Mouse (Mus musculus) embryonic facial prominence, embryonic 13.5 days (tissue): Measurements from ENCODE around the gene Clcf1. TPM values are rescaled to one million over a fixed set of nuclear protein-coding genes. Genes with fewer than 3 reads are reported as not detected.

Experiments
- ATAC-seq: fragments of 200-750 bp; cut with Nextera tagmentation; 2 replicates; pipeline ENCODE4 v1.8.0; 2017; ENCODE audit warnings: low read depth; ENCODE audit not compliant: insufficient number of reproducible peaks, insufficient read depth, low FRiP score, low TSS enrichment
- H3K27ac ChIP-seq: fragments of 300-500 bp; sonication (generic); 2 replicates; pipeline ENCODE4 v1.5.1; 2015; ENCODE audit warnings: moderate library complexity, mild to moderate bottlenecking, inconsistent platforms
- H3K27me3 ChIP-seq: fragments of 300-500 bp; sonication (generic); 2 replicates; pipeline ENCODE4 v1.6.1; 2015; ENCODE audit warnings: mild to moderate bottlenecking, inconsistent platforms
- H3K36me3 ChIP-seq: fragments of 300-500 bp; sonication (generic); 2 replicates; pipeline ENCODE4 v1.6.1; 2015; ENCODE audit warnings: mild to moderate bottlenecking, inconsistent platforms
- H3K4me1 ChIP-seq: fragments of 300-500 bp; sonication (generic); 2 replicates; pipeline ENCODE4 v1.6.1; 2015; ENCODE audit warnings: inconsistent platforms
- H3K4me2 ChIP-seq: fragments of 300-500 bp; sonication (generic); 2 replicates; pipeline ENCODE4 v1.6.1; 2015; ENCODE audit warnings: moderate library complexity, mild to moderate bottlenecking, inconsistent platforms
- H3K4me3 ChIP-seq: fragments of 300-500 bp; sonication (generic); 2 replicates; pipeline ENCODE4 v1.5.1; 2015; ENCODE audit warnings: mild to moderate bottlenecking, inconsistent platforms
- H3K9ac ChIP-seq: fragments of 300-500 bp; sonication (generic); 2 replicates; pipeline ENCODE4 v1.6.1; 2015; ENCODE audit warnings: mild to moderate bottlenecking, inconsistent platforms
- H3K9me3 ChIP-seq: fragments of 300-500 bp; sonication (generic); 2 replicates; pipeline ENCODE4 v1.6.1; 2016; ENCODE audit warnings: inconsistent platforms
- WGBS: fragments of 180-500 bp; shearing (Covaris S2); methylation state at CpG from one replicate; pipeline ENCODE4 v1.1.7; 2015; ENCODE audit warnings: mixed read lengths; 5-methylcytosine and 5-hydroxymethylcytosine counted together
- polyA plus RNA-seq: library from polyadenylated mRNA; unstranded; fragments of >200 nt; fragmentation: Nextera tagmentation; extraction: Ambion mirVana; gene quantifications from 2 replicates; pipeline ENCODE4 v1.2.1, GENCODE M21; 2015

Gene Clcf1
- polyA plus RNA-seq, 1 experiment from 2014 or later, result 11.5 TPM

GRCm38 (mm10) chr19:4194776-4195650, 19.0 kb upstream of the Clcf1 start:
- Histone ChIP-seq H3K27me3 (no peaks in the 10 kb centered on the region), H3K9me3 (no peaks in the 10 kb centered on the region), H3K4me2 (no peak overlapping the region), H3K4me3 (no peak overlapping the region), H3K36me3 (peaks cover 70% of the 10 kb centered on the region), H3K4me1 (peaks cover 41% of the 10 kb centered on the region), H3K27ac (no peak overlapping the region), H3K9ac (0 out of 2 replicates have a peak overlapping the region, but pooled peaks have one; percentile 12)
- WGBS, result 82% methylated on average over 12 of the region's 12 CpGs
- no peak for ATAC-seq

GRCm38 (mm10) chr19:4196048-4196447, 18.0 kb upstream of the Clcf1 start:
- Histone ChIP-seq H3K4me3 (no peak overlapping the region), H3K9ac (no peak overlapping the region), H3K27ac (0 out of 2 replicates have a peak overlapping the region, but pooled peaks have one; percentile 16), H3K4me1 (peaks cover 46% of the 10 kb centered on the region), H3K4me2 (no peak overlapping the region), H3K27me3 (no peaks in the 10 kb centered on the region), H3K36me3 (peaks cover 73% of the 10 kb centered on the region), H3K9me3 (no peaks in the 10 kb centered on the region)
- WGBS, result 62% methylated on average over 2 of the region's 2 CpGs
- ATAC-seq, result no peak

GRCm38 (mm10) chr19:4196548-4196947, 17.5 kb upstream of the Clcf1 start:
- no peak for ATAC-seq
- H3K4me3 ChIP-seq, result no peak overlapping the region
- peaks cover 41% of the 10 kb centered on the region for H3K4me1 ChIP-seq
- no peaks in the 10 kb centered on the region for H3K9me3 ChIP-seq
- H3K27ac ChIP-seq, result 0 out of 2 replicates have a peak overlapping the region, but pooled peaks have one; percentile 16
- peaks cover 73% of the 10 kb centered on the region for H3K36me3 ChIP-seq
- no peak overlapping the region for H3K4me2 ChIP-seq
- H3K9ac ChIP-seq, result no peak overlapping the region
- 20% methylated on average over 5 of the region's 5 CpGs for WGBS
- H3K27me3 ChIP-seq, result no peaks in the 10 kb centered on the region

- H3K27me3 ChIP-seq, result no peaks in the 10 kb centered on the region
- peaks cover 45% of the 10 kb centered on the region for H3K4me1 ChIP-seq
- no peak overlapping the region for H3K9ac ChIP-seq
- no peak overlapping the region for H3K4me3 ChIP-seq
- no peak for ATAC-seq
- peaks cover 73% of the 10 kb centered on the region for H3K36me3 ChIP-seq
- H3K27ac ChIP-seq, result no peak overlapping the region
- H3K4me2 ChIP-seq, result no peak overlapping the region
- WGBS, result 71% methylated on average over 3 of the region's 3 CpGs
- no peaks in the 10 kb centered on the region for H3K9me3 ChIP-seq
Measured at GRCm38 (mm10) chr19:4197180-4197579, 16.9 kb upstream of the Clcf1 start.

- peak; percentile 78 for ATAC-seq
- under 1% methylated on average over 34 of the region's 34 CpGs for WGBS
- Histone ChIP-seq H3K27me3 (peaks cover 12% of the 10 kb centered on the region), H3K9ac (peak within 1 kb of the TSS; percentile 87), H3K4me1 (peaks cover 26% of the 10 kb centered on the region), H3K27ac (peak within 1 kb of the TSS; percentile 78), H3K4me3 (peak within 1 kb of the TSS; percentile 75), H3K4me2 (peak within 1 kb of the TSS; percentile 96), H3K9me3 (no peaks in the 10 kb centered on the region), H3K36me3 (peaks cover 40% of the 10 kb centered on the region)
Measured at GRCm38 (mm10) chr19:4201291-4201909, 12.6 kb upstream of the Clcf1 start, which contains the start of gene Rad9a. TSS of gene Rad9a (minus strand) at chr19:4201662.

- peaks cover 12% of the 10 kb centered on the region for H3K27me3 ChIP-seq
- H3K9me3 ChIP-seq, result no peaks in the 10 kb centered on the region
- WGBS, result 17% methylated on average over 7 of the region's 7 CpGs
- peak overlapping the region; percentile 96 for H3K4me2 ChIP-seq
- peaks cover 26% of the 10 kb centered on the region for H3K4me1 ChIP-seq
- peak overlapping the region; percentile 75 for H3K4me3 ChIP-seq
- peak overlapping the region; percentile 87 for H3K9ac ChIP-seq
- ATAC-seq, result no peak
- H3K27ac ChIP-seq, result peak overlapping the region; percentile 73; the same call in 1 of the 2 replicates
- H3K36me3 ChIP-seq, result peaks cover 33% of the 10 kb centered on the region
Measured at GRCm38 (mm10) chr19:4202149-4202548, 11.9 kb upstream of the Clcf1 start.

- Histone ChIP-seq H3K36me3 (peaks cover 23% of the 10 kb centered on the region), H3K4me3 (no peak overlapping the region), H3K9ac (no peak overlapping the region), H3K4me2 (no peak overlapping the region), H3K4me1 (peaks cover 26% of the 10 kb centered on the region), H3K27me3 (peaks cover 12% of the 10 kb centered on the region), H3K9me3 (no peaks in the 10 kb centered on the region), H3K27ac (no peak overlapping the region)
- 69% methylated on average over 3 of the region's 3 CpGs for WGBS
- no peak for ATAC-seq
Measured at GRCm38 (mm10) chr19:4203148-4203547, 10.9 kb upstream of the Clcf1 start.

DNA sequence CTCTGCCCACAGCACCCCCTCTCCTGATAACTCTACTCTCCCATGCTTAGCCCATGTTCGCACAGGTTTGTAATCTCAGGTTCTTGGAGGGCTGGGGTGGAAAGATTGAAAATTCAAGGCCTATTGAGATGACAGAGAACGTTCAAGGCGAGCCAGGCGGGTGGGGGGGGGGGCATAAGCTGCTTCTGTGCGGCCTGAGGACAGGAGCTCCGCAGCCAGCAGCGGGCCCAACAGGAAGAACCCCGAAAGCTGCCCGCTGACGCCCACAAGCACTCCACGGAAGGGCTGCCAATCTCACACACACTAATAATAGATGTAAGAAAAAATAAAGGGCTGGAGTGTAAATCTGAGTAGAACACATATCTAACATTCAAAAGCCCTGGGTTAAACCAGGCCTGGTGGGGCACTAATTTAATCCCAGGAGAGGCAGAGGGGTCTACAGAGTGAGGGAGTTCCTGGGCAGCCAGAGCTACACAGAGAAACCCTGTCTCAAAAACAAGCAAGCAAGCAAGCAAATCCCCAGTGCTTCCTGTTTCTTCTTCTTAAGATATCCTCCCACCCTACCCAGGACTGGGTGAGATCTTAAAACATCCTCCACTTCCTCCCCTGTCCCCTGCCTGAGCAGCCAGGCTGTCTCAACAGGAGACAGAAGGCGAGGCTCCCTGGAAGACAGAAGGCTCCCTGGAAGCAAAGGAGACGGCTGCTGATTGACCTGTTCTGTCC, 10.3 kb upstream of the Clcf1 start:
- Histone ChIP-seq H3K9me3 (no peaks in the 10 kb centered on the region), H3K27ac (no peak overlapping the region), H3K27me3 (peaks cover 12% of the 10 kb centered on the region), H3K4me2 (no peak overlapping the region), H3K36me3 (peaks cover 16% of the 10 kb centered on the region), H3K4me3 (no peak overlapping the region), H3K9ac (0 out of 2 replicates have a peak overlapping the region, but pooled peaks have one; percentile 21), H3K4me1 (peaks cover 26% of the 10 kb centered on the region)
- ATAC-seq, result no peak
- 58% methylated on average over 13 of the region's 13 CpGs for WGBS

DNA sequence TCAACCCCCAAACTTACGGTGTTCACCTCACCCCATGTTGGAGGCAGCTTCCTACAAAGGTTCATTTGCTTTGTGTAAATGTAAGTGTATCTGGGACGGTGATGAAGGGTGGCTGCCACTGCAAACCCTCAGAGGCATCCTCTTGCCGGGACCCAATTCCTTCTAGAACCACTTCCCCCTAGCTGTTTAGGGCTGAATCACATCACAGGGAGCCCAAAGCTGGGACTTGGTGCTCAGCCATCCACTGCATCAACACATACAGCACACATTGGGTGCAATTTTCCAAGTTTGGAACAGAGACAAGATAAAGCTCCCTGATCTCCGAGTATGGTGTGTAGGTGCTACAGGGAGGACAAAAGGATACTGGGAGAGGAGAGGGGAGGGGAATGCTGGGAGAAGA, 9.1 kb upstream of the Clcf1 start:
- no peak for ATAC-seq
- Histone ChIP-seq H3K4me1 (peaks cover 24% of the 10 kb centered on the region), H3K4me2 (no peak overlapping the region), H3K27me3 (peaks cover 12% of the 10 kb centered on the region), H3K9ac (no peak overlapping the region), H3K4me3 (no peak overlapping the region), H3K27ac (no peak overlapping the region), H3K36me3 (0 out of 2 replicates have a peak, but pooled peaks cover 5% of the 10 kb centered on the region), H3K9me3 (no peaks in the 10 kb centered on the region)
- 63% methylated on average over 3 of the region's 4 CpGs for WGBS

- 0% methylated on average over 2 of the region's 2 CpGs for WGBS
- Histone ChIP-seq H3K4me2 (0 out of 2 replicates have a peak overlapping the region, but pooled peaks have one; percentile 2), H3K27me3 (peaks cover 17% of the 10 kb centered on the region), H3K36me3 (no peaks in the 10 kb centered on the region), H3K4me3 (no peak overlapping the region), H3K27ac (no peak overlapping the region), H3K9me3 (no peaks in the 10 kb centered on the region), H3K4me1 (peaks cover 19% of the 10 kb centered on the region), H3K9ac (no peak overlapping the region)
- no peak for ATAC-seq
Measured at GRCm38 (mm10) chr19:4206971-4207370, 7.1 kb upstream of the Clcf1 start.

DNA sequence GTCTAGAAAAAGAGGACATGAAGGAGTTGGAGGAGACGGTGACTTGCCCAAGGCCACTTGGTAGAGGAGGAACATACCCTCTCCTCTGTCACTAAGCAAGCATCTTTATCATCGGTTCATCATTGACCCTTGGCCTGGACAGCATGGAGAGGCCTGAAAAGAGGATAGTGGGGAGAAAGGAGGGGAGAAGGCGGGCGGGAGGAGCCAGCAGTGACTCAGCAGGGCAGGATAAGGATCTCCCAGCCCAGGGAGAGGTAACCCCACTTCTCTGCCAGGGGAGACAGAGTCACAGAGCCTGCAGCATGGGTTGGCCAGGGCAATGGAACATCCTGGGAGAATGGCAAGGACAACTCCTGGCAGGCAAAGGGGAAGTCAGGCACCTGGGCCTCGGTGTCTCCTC, 5.5 kb upstream of the Clcf1 start:
- WGBS, result 64% methylated on average over 5 of the region's 5 CpGs
- Histone ChIP-seq H3K9me3 (no peaks in the 10 kb centered on the region), H3K27ac (no peak overlapping the region), H3K9ac (0 out of 2 replicates have a peak overlapping the region, but pooled peaks have one; percentile 1), H3K36me3 (no peaks in the 10 kb centered on the region), H3K4me1 (peaks cover 27% of the 10 kb centered on the region), H3K27me3 (peaks cover 13% of the 10 kb centered on the region), H3K4me2 (no peak overlapping the region), H3K4me3 (no peak overlapping the region)
- no peak for ATAC-seq
